Mouse (Mus musculus): ENCODE results near the gene Dusp16.

- TF ChIP-seq EP300 (IDR thresholded peaks at IDR 0.05): no peak
- TF ChIP-seq CTCF (IDR thresholded peaks at IDR 0.05): no peak
These were observed 30.6 kb downstream of the Dusp16 start for GRCm38 (mm10) chr6:134761808-134762207.
